Mouse (Mus musculus): ENCODE measurements around the gene Eftud2. TPM values are rescaled to one million over a fixed set of nuclear protein-coding genes. Genes with fewer than 3 reads are reported as not detected.

Eftud2 gene
- polyA plus RNA-seq, 1 experiment = 190 TPM

- no peak overlapping the region for H3ac ChIP-seq (ENCODE audit: control insufficient read depth, insufficient read length, low read depth)
- no peaks in the 10 kb centered on the region for H3K27me3 ChIP-seq (ENCODE audit: control insufficient read depth, insufficient read depth, insufficient read length)
- no peaks in the 10 kb centered on the region for H3K36me3 ChIP-seq (ENCODE audit: control insufficient read depth, insufficient read depth)
- no peaks in the 10 kb centered on the region for H3K79me2 ChIP-seq (ENCODE audit: control insufficient read depth, insufficient read depth)
- H3K79me3 ChIP-seq (ENCODE audit: low read depth) = no peaks in the 10 kb centered on the region
- no peak overlapping the region for H3K4me3 ChIP-seq (ENCODE audit: insufficient read depth, poor library complexity, severe bottlenecking)
- TF ChIP-seq FOSL1 (IDR thresholded peaks at IDR 0.05; ENCODE audit: insufficient read depth, low read length, poor library complexity, severe bottlenecking) (no peak), USF1 (IDR thresholded peaks at IDR 0.05; ENCODE audit: low read depth) (no peak), CEBPB (IDR thresholded peaks at IDR 0.05; ENCODE audit: low read depth) (no peak), MYOD1 (IDR thresholded peaks at IDR 0.05; ENCODE audit: control insufficient read depth, insufficient read length, low read depth) (no peak), CTCF (IDR thresholded peaks at IDR 0.05; ENCODE audit: control insufficient read depth, insufficient read depth, insufficient read length) (no peak), MAX (IDR thresholded peaks at IDR 0.05) (no peak), MYOG (IDR thresholded peaks at IDR 0.05; ENCODE audit: control insufficient read depth, extremely low read depth, insufficient read length) (no peak)
Measured at GRCm38 (mm10) chr11:102898408-102898807, 17.6 kb upstream of the Eftud2 start.

- Histone ChIP-seq H3K27me3 (ENCODE audit: control insufficient read depth, insufficient read depth, insufficient read length) (no peaks in the 10 kb centered on the region), H3K79me3 (ENCODE audit: low read depth) (no peaks in the 10 kb centered on the region), H3K36me3 (ENCODE audit: control insufficient read depth, insufficient read depth) (no peaks in the 10 kb centered on the region), H3K79me2 (ENCODE audit: control insufficient read depth, insufficient read depth) (no peaks in the 10 kb centered on the region), H3ac (ENCODE audit: control insufficient read depth, insufficient read length, low read depth) (no peak overlapping the region), H3K4me3 (ENCODE audit: insufficient read depth, poor library complexity, severe bottlenecking) (no peak overlapping the region)
- no peak for TF ChIP-seq USF1 (IDR thresholded peaks at IDR 0.05; ENCODE audit: low read depth)
- no peak for TF ChIP-seq MYOD1 (IDR thresholded peaks at IDR 0.05; ENCODE audit: control insufficient read depth, insufficient read length, low read depth)
- no peak for TF ChIP-seq MYOG (IDR thresholded peaks at IDR 0.05; ENCODE audit: control insufficient read depth, extremely low read depth, insufficient read length)
- TF ChIP-seq FOSL1 (IDR thresholded peaks at IDR 0.05; ENCODE audit: insufficient read depth, low read length, poor library complexity, severe bottlenecking) = no peak
- no peak for TF ChIP-seq CEBPB (IDR thresholded peaks at IDR 0.05; ENCODE audit: low read depth)
- no peak for TF ChIP-seq MAX (IDR thresholded peaks at IDR 0.05)
- TF ChIP-seq CTCF (IDR thresholded peaks at IDR 0.05; ENCODE audit: control insufficient read depth, insufficient read depth, insufficient read length) = no peak
Measured at GRCm38 (mm10) chr11:102896641-102897040, 15.9 kb upstream of the Eftud2 start.

GRCm38 (mm10) chr11:102895779-102896178 is 15.0 kb upstream of the Eftud2 start:
- H3K27me3 ChIP-seq (ENCODE audit: control insufficient read depth, insufficient read depth, insufficient read length) = no peaks in the 10 kb centered on the region
- no peak overlapping the region for H3K4me3 ChIP-seq (ENCODE audit: insufficient read depth, poor library complexity, severe bottlenecking)
- no peaks in the 10 kb centered on the region for H3K79me3 ChIP-seq (ENCODE audit: low read depth)
- H3ac ChIP-seq (ENCODE audit: control insufficient read depth, insufficient read length, low read depth) = no peak overlapping the region
- no peaks in the 10 kb centered on the region for H3K79me2 ChIP-seq (ENCODE audit: control insufficient read depth, insufficient read depth)
- no peaks in the 10 kb centered on the region for H3K36me3 ChIP-seq (ENCODE audit: control insufficient read depth, insufficient read depth)
- no peak for TF ChIP-seq MAX (IDR thresholded peaks at IDR 0.05)
- TF ChIP-seq CTCF (IDR thresholded peaks at IDR 0.05; ENCODE audit: control insufficient read depth, insufficient read depth, insufficient read length) = no peak
- no peak for TF ChIP-seq FOSL1 (IDR thresholded peaks at IDR 0.05; ENCODE audit: insufficient read depth, low read length, poor library complexity, severe bottlenecking)
- TF ChIP-seq USF1 (IDR thresholded peaks at IDR 0.05; ENCODE audit: low read depth) = no peak
- TF ChIP-seq MYOG (IDR thresholded peaks at IDR 0.05; ENCODE audit: control insufficient read depth, extremely low read depth, insufficient read length) = no peak
- no peak for TF ChIP-seq CEBPB (IDR thresholded peaks at IDR 0.05; ENCODE audit: low read depth)
- no peak for TF ChIP-seq MYOD1 (IDR thresholded peaks at IDR 0.05; ENCODE audit: control insufficient read depth, insufficient read length, low read depth)

GRCm38 (mm10) chr11:102894716-102895115 is 13.9 kb upstream of the Eftud2 start:
- no peaks in the 10 kb centered on the region for H3K27me3 ChIP-seq (ENCODE audit: control insufficient read depth, insufficient read depth, insufficient read length)
- no peak overlapping the region for H3K4me3 ChIP-seq (ENCODE audit: insufficient read depth, poor library complexity, severe bottlenecking)
- TF ChIP-seq CEBPB (IDR thresholded peaks at IDR 0.05; ENCODE audit: low read depth) (no peak), MYOG (IDR thresholded peaks at IDR 0.05; ENCODE audit: control insufficient read depth, extremely low read depth, insufficient read length) (no peak), USF1 (IDR thresholded peaks at IDR 0.05; ENCODE audit: low read depth) (no peak), FOSL1 (IDR thresholded peaks at IDR 0.05; ENCODE audit: insufficient read depth, low read length, poor library complexity, severe bottlenecking) (no peak), CTCF (IDR thresholded peaks at IDR 0.05; ENCODE audit: control insufficient read depth, insufficient read depth, insufficient read length) (no peak), MYOD1 (IDR thresholded peaks at IDR 0.05; ENCODE audit: control insufficient read depth, insufficient read length, low read depth) (no peak), MAX (IDR thresholded peaks at IDR 0.05) (no peak)
- H3K79me2 ChIP-seq (ENCODE audit: control insufficient read depth, insufficient read depth) = no peaks in the 10 kb centered on the region
- no peak overlapping the region for H3ac ChIP-seq (ENCODE audit: control insufficient read depth, insufficient read length, low read depth)
- H3K79me3 ChIP-seq (ENCODE audit: low read depth) = no peaks in the 10 kb centered on the region
- H3K36me3 ChIP-seq (ENCODE audit: control insufficient read depth, insufficient read depth) = no peaks in the 10 kb centered on the region

GRCm38 (mm10) chr11:102893015-102893651 is 12.3 kb upstream of the Eftud2 start:
- peaks cover 4% of the 10 kb centered on the region for H3K27me3 ChIP-seq (ENCODE audit: control insufficient read depth, insufficient read depth, insufficient read length)

More at GRCm38 (mm10) chr11:102893015-102893651, 12.3 kb upstream of the Eftud2 start:
- no peaks in the 10 kb centered on the region for H3K79me3 ChIP-seq (ENCODE audit: low read depth)
- no peaks in the 10 kb centered on the region for H3K36me3 ChIP-seq (ENCODE audit: control insufficient read depth, insufficient read depth)
- TF ChIP-seq CTCF (IDR thresholded peaks at IDR 0.05; ENCODE audit: control insufficient read depth, insufficient read depth, insufficient read length) = no peak
- no peak for TF ChIP-seq FOSL1 (IDR thresholded peaks at IDR 0.05; ENCODE audit: insufficient read depth, low read length, poor library complexity, severe bottlenecking)
- no peak for TF ChIP-seq MAX (IDR thresholded peaks at IDR 0.05)
- no peak for TF ChIP-seq USF1 (IDR thresholded peaks at IDR 0.05; ENCODE audit: low read depth)
- TF ChIP-seq CEBPB (IDR thresholded peaks at IDR 0.05; ENCODE audit: low read depth) = no peak
- no peak for TF ChIP-seq MYOG (IDR thresholded peaks at IDR 0.05; ENCODE audit: control insufficient read depth, extremely low read depth, insufficient read length)
- no peak for TF ChIP-seq MYOD1 (IDR thresholded peaks at IDR 0.05; ENCODE audit: control insufficient read depth, insufficient read length, low read depth)
- H3ac ChIP-seq (ENCODE audit: control insufficient read depth, insufficient read length, low read depth) = no peak overlapping the region
- no peaks in the 10 kb centered on the region for H3K79me2 ChIP-seq (ENCODE audit: control insufficient read depth, insufficient read depth)
- H3K4me3 ChIP-seq (ENCODE audit: insufficient read depth, poor library complexity, severe bottlenecking) = no peak overlapping the region
